Mouse (Mus musculus) heart, embryonic 12.5 days (tissue): ENCODE results near the gene Ankrd23. TPM values are rescaled to one million over a fixed set of nuclear protein-coding genes. Genes with fewer than 3 reads are reported as not detected.
A peak's percentile ranks its signal among the peaks of the same experiment; 100 is the strongest.

ENCODE experiments used
- ATAC-seq: fragments of 200-750 bp; cut with Nextera tagmentation; 2 replicates; pipeline ENCODE4 v1.8.0; 2017; ENCODE audit warnings: moderate TSS enrichment, moderate library complexity; ENCODE audit not compliant: insufficient number of reproducible peaks, low FRiP score
- H3K27ac ChIP-seq: fragments of 300-500 bp; sonication (generic); 2 replicates; pipeline ENCODE4 v1.5.1; 2016; ENCODE audit warnings: mild to moderate bottlenecking, moderate library complexity; ENCODE audit not compliant: poor library complexity, severe bottlenecking
- H3K27me3 ChIP-seq: fragments of 300-500 bp; sonication (generic); replicated peaks from 2 replicates; pipeline ENCODE4 v1.6.1; 2016; ENCODE audit warnings: mild to moderate bottlenecking, moderate library complexity
- H3K36me3 ChIP-seq: fragments of 300-500 bp; sonication (generic); 2 replicates; pipeline ENCODE4 v1.6.1; 2016; ENCODE audit warnings: mild to moderate bottlenecking, moderate library complexity
- H3K4me1 ChIP-seq: fragments of 300-500 bp; sonication (generic); replicated peaks from 2 replicates; pipeline ENCODE4 v1.6.1; 2016; ENCODE audit warnings: mild to moderate bottlenecking
- H3K4me2 ChIP-seq: fragments of 300-500 bp; sonication (generic); 2 replicates; pipeline ENCODE4 v1.6.1; 2016; ENCODE audit warnings: mild to moderate bottlenecking, moderate library complexity
- H3K4me3 ChIP-seq: fragments of 300-500 bp; sonication (generic); 2 replicates; pipeline ENCODE4 v1.5.1; 2016; ENCODE audit warnings: mild to moderate bottlenecking
- H3K9ac ChIP-seq: fragments of 300-500 bp; sonication (generic); 2 replicates; pipeline ENCODE4 v1.6.1; 2016; ENCODE audit warnings: mild to moderate bottlenecking, moderate library complexity
- H3K9me3 ChIP-seq: fragments of 300-500 bp; sonication (generic); replicated peaks from 2 replicates; pipeline ENCODE4 v1.6.1; 2016; ENCODE audit warnings: mild to moderate bottlenecking, moderate library complexity
- WGBS: fragments of 180-500 bp; shearing (Covaris S2); methylation state at CpG from one replicate; pipeline ENCODE4 v1.1.7; 2016; 5-methylcytosine and 5-hydroxymethylcytosine counted together
- polyA plus RNA-seq: library from polyadenylated mRNA; unstranded; fragments of >200 nt; fragmentation: Nextera tagmentation; extraction: Ambion mirVana; gene quantifications from 2 replicates; pipeline ENCODE4 v1.2.1, GENCODE M21; 2016

The Ankrd23 gene
- polyA plus RNA-seq, 1 experiment from 2014 or later: 16.8 TPM

DNA sequence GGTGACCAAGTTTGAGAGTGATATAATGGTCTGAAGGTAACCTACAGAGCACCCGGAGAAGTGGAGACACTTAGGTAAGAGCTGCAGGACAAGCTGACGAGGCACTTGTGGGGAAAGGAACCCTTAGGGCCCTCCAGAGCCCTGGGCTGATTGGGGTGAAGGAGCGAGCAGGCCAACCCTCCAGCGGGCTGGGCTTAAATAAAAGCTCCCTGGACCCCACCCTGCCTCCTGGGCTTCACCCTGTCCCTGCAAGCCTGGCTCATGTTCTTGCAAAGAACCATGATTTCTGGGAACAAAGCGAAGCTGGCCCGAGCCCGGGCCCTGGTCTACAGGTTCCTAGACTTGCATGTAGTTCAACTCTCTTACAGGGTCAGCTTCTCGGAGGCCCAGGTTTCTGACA, 36.8 kb upstream of the Ankrd23 start:
- ATAC-seq: no peak
- Histone ChIP-seq H3K36me3 (no peaks in the 10 kb centered on the region), H3K4me2 (no peak overlapping the region), H3K9me3 (no peaks in the 10 kb centered on the region), H3K27ac (no peak overlapping the region), H3K27me3 (no peaks in the 10 kb centered on the region), H3K4me1 (peaks cover 57% of the 10 kb centered on the region), H3K4me3 (no peak overlapping the region), H3K9ac (no peak overlapping the region)
- WGBS: 79% methylated on average over 8 of the region's 8 CpGs

DNA sequence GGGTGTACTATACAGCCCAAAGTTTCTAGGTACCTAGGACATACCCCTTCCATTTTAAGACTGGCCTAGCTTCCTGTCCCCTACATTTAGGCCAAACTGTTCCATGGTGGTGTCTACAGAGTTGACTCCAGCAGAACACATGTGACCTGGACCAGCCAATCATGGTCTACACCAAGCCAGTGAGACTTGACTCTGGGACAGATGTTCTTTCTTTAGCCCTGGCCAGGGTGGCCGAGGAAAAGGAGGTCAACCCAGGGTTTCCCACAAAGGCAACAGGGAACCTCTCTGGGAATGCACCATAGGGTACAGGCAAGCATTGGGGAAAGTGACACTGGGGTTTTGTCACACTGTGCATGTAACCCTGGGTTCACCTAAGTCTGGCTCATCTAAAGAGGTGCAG, 36.0 kb upstream of the Ankrd23 start:
- 52% methylated on average over 1 of the region's 1 CpGs for WGBS
- H3K27ac ChIP-seq: no peak overlapping the region
- no peak for ATAC-seq

GRCm38 (mm10) chr1:36572140-36572700, 35.5 kb upstream of the Ankrd23 start:
- no peak overlapping the region for H3K9ac ChIP-seq
- H3K27ac ChIP-seq: 0 out of 2 replicates have a peak overlapping the region, but pooled peaks have one; percentile 11
- no peak overlapping the region for H3K4me3 ChIP-seq
- no peaks in the 10 kb centered on the region for H3K9me3 ChIP-seq
- H3K36me3 ChIP-seq: no peaks in the 10 kb centered on the region
- H3K4me1 ChIP-seq: peaks cover 61% of the 10 kb centered on the region
- no peaks in the 10 kb centered on the region for H3K27me3 ChIP-seq
- WGBS: 66% methylated on average over 2 of the region's 2 CpGs
- ATAC-seq: no peak
- H3K4me2 ChIP-seq: no peak overlapping the region

More for the DNA sequence above, 36.0 kb upstream of the Ankrd23 start:
- Histone ChIP-seq H3K9ac (no peak overlapping the region), H3K4me1 (peaks cover 65% of the 10 kb centered on the region), H3K36me3 (no peaks in the 10 kb centered on the region), H3K4me2 (no peak overlapping the region), H3K9me3 (no peaks in the 10 kb centered on the region), H3K4me3 (no peak overlapping the region), H3K27me3 (no peaks in the 10 kb centered on the region)

GRCm38 (mm10) chr1:36571627-36572026, 34.9 kb upstream of the Ankrd23 start:
- no peaks in the 10 kb centered on the region for H3K9me3 ChIP-seq
- 39% methylated on average over 6 of the region's 6 CpGs for WGBS
- H3K36me3 ChIP-seq: no peaks in the 10 kb centered on the region
- peaks cover 62% of the 10 kb centered on the region for H3K4me1 ChIP-seq
- H3K9ac ChIP-seq: no peak overlapping the region
- no peak overlapping the region for H3K4me3 ChIP-seq
- no peak overlapping the region for H3K4me2 ChIP-seq
- no peaks in the 10 kb centered on the region for H3K27me3 ChIP-seq
- H3K27ac ChIP-seq: 0 out of 2 replicates have a peak overlapping the region, but pooled peaks have one; percentile 11
- ATAC-seq: no peak

GRCm38 (mm10) chr1:36570320-36570719, 33.6 kb upstream of the Ankrd23 start:
- WGBS: 80% methylated on average over 5 of the region's 5 CpGs
- Histone ChIP-seq H3K9me3 (no peaks in the 10 kb centered on the region), H3K27ac (no peak overlapping the region), H3K27me3 (no peaks in the 10 kb centered on the region), H3K4me2 (no peak overlapping the region), H3K36me3 (no peaks in the 10 kb centered on the region), H3K4me1 (peaks cover 64% of the 10 kb centered on the region), H3K4me3 (no peak overlapping the region), H3K9ac (no peak overlapping the region)
- ATAC-seq: no peak

- Histone ChIP-seq H3K4me2 (no peak overlapping the region), H3K27ac (no peak overlapping the region), H3K9me3 (no peaks in the 10 kb centered on the region), H3K9ac (0 out of 2 replicates have a peak overlapping the region, but pooled peaks have one; percentile 6), H3K27me3 (no peaks in the 10 kb centered on the region), H3K36me3 (no peaks in the 10 kb centered on the region), H3K4me1 (peaks cover 69% of the 10 kb centered on the region), H3K4me3 (no peak overlapping the region)
- ATAC-seq: no peak
- WGBS: 69% methylated on average over 7 of the region's 7 CpGs
Observed at GRCm38 (mm10) chr1:36569694-36570276, 33.1 kb upstream of the Ankrd23 start.

GRCm38 (mm10) chr1:36568776-36569175, 32.1 kb upstream of the Ankrd23 start:
- Histone ChIP-seq H3K9me3 (no peaks in the 10 kb centered on the region), H3K4me2 (no peak overlapping the region)

DNA sequence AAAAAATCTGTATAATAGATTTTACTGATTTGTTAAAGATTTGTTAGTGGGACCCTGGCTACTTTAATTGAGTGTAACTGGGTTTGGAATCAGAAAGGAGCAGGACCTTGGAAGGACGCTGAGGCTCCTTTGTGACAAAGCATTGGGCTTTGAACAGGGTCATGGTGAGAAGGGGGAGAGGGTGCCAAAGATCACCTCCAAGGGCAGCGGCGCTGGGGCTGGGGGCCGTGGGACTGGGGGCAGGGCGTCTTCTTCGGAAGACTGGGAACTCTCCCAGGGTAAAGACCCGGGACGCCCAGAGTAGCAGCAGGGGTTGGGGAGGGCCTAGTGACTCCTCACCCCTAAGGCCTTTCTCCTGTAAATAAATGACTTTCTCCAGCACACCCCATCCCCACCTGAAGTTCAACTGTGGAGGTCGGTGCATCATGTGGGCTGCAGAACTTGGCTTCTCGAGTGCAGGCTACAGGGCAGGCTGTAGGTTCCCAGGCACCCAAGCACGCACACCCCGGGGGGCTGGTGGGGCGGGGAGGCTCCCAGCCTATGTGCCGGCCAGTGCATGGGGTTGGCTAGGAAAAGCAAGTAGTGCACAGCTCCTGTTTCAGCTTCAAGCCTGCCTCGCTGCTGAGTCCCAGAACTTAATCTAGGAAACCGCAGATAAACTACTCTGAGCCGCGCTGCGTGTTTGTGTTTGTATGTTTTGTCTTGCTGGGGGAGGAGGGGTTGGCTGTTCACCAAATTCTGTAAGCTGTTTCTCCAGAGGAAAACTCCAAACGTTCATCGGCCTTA, 31.3 kb upstream of the Ankrd23 start:
- no peaks in the 10 kb centered on the region for H3K36me3 ChIP-seq
- WGBS: 39% methylated on average over 21 of the region's 21 CpGs
- H3K4me1 ChIP-seq: peaks cover 83% of the 10 kb centered on the region
- H3K27ac ChIP-seq: no peak overlapping the region
- no peaks in the 10 kb centered on the region for H3K9me3 ChIP-seq
- 0 out of 2 replicates have a peak overlapping the region, but pooled peaks have one; percentile 3 for H3K9ac ChIP-seq
- peak overlapping the region; percentile 8; the same call in 1 of the 2 replicates for H3K4me2 ChIP-seq
- no peak for ATAC-seq
- no peak overlapping the region for H3K4me3 ChIP-seq
- no peaks in the 10 kb centered on the region for H3K27me3 ChIP-seq

More at GRCm38 (mm10) chr1:36568776-36569175, 32.1 kb upstream of the Ankrd23 start:
- Histone ChIP-seq H3K9ac (0 out of 2 replicates have a peak overlapping the region, but pooled peaks have one; percentile 3), H3K4me3 (no peak overlapping the region), H3K27me3 (no peaks in the 10 kb centered on the region), H3K27ac (no peak overlapping the region), H3K4me1 (peaks cover 75% of the 10 kb centered on the region), H3K36me3 (no peaks in the 10 kb centered on the region)
- ATAC-seq: no peak
- WGBS: 86% methylated on average over 4 of the region's 4 CpGs

- H3K27ac ChIP-seq: no peak overlapping the region
- H3K27me3 ChIP-seq: no peaks in the 10 kb centered on the region
- no peak for ATAC-seq
- H3K4me3 ChIP-seq: no peak overlapping the region
- WGBS: 16% methylated on average over 2 of the region's 2 CpGs
- H3K9me3 ChIP-seq: no peaks in the 10 kb centered on the region
- H3K9ac ChIP-seq: no peak overlapping the region
- H3K36me3 ChIP-seq: no peaks in the 10 kb centered on the region
- peaks cover 88% of the 10 kb centered on the region for H3K4me1 ChIP-seq
- no peak overlapping the region for H3K4me2 ChIP-seq
Observed at GRCm38 (mm10) chr1:36566425-36566824, 29.7 kb upstream of the Ankrd23 start.

DNA sequence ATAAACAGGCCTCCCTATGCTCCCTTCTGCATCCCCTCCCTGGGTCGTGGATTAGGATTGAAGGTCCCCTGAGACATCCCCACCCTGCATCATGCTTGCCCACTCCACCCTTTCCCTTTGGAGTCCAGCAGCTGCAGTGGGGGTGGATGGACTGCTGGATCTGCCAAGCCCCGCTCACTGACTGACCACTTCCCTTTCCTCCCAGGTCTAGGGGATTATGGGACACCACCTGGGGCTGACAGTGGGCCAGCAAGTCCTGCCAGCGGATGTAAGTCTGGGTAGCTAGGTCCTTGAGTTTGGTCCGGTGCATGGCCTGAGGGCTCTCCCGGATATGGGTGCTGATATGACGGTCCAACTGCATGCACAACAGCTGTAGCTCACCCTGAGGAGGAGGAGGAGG, 27.4 kb upstream of the Ankrd23 start:
- 52% methylated on average over 6 of the region's 6 CpGs for WGBS
- Histone ChIP-seq H3K27ac (no peak overlapping the region), H3K4me2 (no peak overlapping the region), H3K4me3 (no peak overlapping the region), H3K36me3 (no peaks in the 10 kb centered on the region), H3K9ac (no peak overlapping the region), H3K9me3 (no peaks in the 10 kb centered on the region), H3K4me1 (peaks cover 84% of the 10 kb centered on the region), H3K27me3 (no peaks in the 10 kb centered on the region)
- no peak for ATAC-seq

- 69% methylated on average over 4 of the region's 4 CpGs for WGBS
- no peak for ATAC-seq
- Histone ChIP-seq H3K36me3 (no peaks in the 10 kb centered on the region), H3K4me3 (no peak overlapping the region), H3K4me2 (no peak overlapping the region), H3K4me1 (peaks cover 86% of the 10 kb centered on the region), H3K9me3 (no peaks in the 10 kb centered on the region), H3K27me3 (no peaks in the 10 kb centered on the region), H3K9ac (no peak overlapping the region), H3K27ac (no peak overlapping the region)
Observed at GRCm38 (mm10) chr1:36563632-36564031, 26.9 kb upstream of the Ankrd23 start.
